Mouse (Mus musculus): ENCODE data around the gene Zfp28. TPM values are rescaled to one million over a fixed set of nuclear protein-coding genes. Genes with fewer than 3 reads are reported as not detected.

Gene Zfp28
- polyA plus RNA-seq, 1 experiment: 8.1 TPM

DNA sequence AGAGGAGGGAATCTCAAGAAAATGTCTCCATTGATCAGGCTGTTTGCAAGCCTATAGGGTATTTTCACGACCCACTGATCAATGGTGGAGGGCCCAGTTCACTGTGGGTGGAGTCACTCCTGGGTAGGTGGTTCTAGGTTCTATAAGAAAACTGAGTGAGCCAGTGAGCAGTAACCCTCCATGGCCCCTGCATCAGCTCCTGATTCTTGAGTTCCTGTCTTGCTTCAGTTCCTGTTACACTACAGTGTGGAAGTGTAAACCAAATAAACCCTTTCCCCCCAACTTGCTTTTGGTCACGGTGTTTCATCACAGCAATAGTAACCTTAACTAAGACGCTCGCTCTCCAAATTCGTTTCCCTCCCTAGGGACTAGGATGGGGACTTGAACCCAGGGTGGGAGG is 5.9 kb downstream of the Zfp28 start:
- peaks cover under 1% of the 10 kb centered on the region; the same call in 1 of the 2 replicates for H3K4me1 ChIP-seq (ENCODE audit: control insufficient read depth, insufficient read depth, low read length)
- TF ChIP-seq POLR2A (IDR thresholded peaks at IDR 0.05; ENCODE audit: extremely low read depth, insufficient read depth, low read length): no peak
- TF ChIP-seq CTCF (IDR thresholded peaks at IDR 0.05; ENCODE audit: extremely low read depth, insufficient read depth, low read length): no peak
- no peak overlapping the region for H3K4me3 ChIP-seq (ENCODE audit: insufficient read depth, low read length)
- H3K27ac ChIP-seq (ENCODE audit: insufficient read depth, low read length): no peak overlapping the region

GRCm38 (mm10) chr7:6389449-6389848 is 6.4 kb downstream of the Zfp28 start:
- TF ChIP-seq POLR2A (IDR thresholded peaks at IDR 0.05; ENCODE audit: extremely low read depth, insufficient read depth, low read length): no peak
- no peak for TF ChIP-seq CTCF (IDR thresholded peaks at IDR 0.05; ENCODE audit: extremely low read depth, insufficient read depth, low read length)
- H3K4me3 ChIP-seq (ENCODE audit: insufficient read depth, low read length): no peak overlapping the region
- no peaks in the 10 kb centered on the region for H3K4me1 ChIP-seq (ENCODE audit: control insufficient read depth, insufficient read depth, low read length)
- H3K27ac ChIP-seq (ENCODE audit: insufficient read depth, low read length): no peak overlapping the region

DNA sequence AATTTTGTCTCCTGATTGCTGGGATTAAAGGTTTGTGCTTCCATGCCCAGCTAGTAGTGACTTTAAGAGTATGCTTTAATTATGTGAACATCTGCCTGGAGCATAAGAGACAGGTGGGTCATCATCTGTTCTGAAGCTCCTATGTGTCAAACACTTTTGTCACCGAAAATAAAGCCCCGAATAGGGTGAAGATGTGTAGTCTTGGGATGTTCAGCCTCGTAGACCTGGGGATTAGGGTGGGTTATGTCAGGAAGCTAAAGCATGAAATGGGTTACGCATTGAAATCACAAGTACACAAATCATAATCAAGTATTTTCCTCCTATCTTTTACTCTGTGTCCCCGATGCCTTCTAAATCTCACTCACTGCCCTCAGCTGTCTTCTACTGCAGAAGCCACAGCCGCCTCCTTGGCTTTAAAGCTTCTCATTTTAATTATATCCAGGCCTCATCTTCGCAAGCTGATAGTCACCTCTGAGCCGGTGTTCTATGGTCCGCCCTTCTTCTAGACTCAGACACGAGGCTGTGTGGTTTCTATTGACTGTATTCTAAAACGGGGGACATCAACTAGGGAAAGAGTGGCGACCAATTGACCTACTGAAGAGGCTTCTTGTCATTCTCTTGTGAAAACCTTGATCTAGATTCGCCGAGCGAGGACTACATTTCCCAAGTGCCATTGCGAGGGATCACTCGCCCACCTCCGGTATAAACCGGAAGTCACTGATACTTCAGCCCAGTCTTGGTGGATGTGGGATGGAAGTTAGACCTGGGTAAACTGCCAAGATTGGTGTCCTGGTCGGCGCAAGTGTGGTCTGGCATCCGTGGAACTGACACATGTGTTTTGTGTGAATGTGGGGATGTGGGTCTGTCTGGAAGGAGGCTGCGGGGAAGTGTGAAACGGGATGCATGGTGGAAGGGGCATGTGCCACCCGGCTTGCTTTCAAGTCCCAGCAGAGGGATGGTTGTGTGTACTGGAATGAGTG is 15.2 kb downstream of the Zfp28 start, which contains the start of gene Smim17:
TSS of gene Smim17 (plus strand) at position 720 of the 980 bp plus-strand sequence.
- H3K27ac ChIP-seq (ENCODE audit: insufficient read depth, low read length): no peak within 1 kb of the TSS
- H3K4me3 ChIP-seq (ENCODE audit: insufficient read depth, low read length): peak within 1 kb of the TSS; percentile 97
- peak; percentile 65; the same call in 1 of the 2 replicates for TF ChIP-seq POLR2A (IDR thresholded peaks at IDR 0.05; ENCODE audit: extremely low read depth, insufficient read depth, low read length)
- no peak for TF ChIP-seq CTCF (IDR thresholded peaks at IDR 0.05; ENCODE audit: extremely low read depth, insufficient read depth, low read length)

GRCm38 (mm10) chr7:6410043-6410442 is 26.9 kb downstream of the Zfp28 start, which contains the start of gene Gm20715:
Gm20715 (plus strand) TSS chr7:6410277.
- Histone ChIP-seq H3K4me1 (ENCODE audit: control insufficient read depth, insufficient read depth, low read length) (no peaks in the 10 kb centered on the region), H3K4me3 (ENCODE audit: insufficient read depth, low read length) (no peak within 1 kb of the TSS), H3K27ac (ENCODE audit: insufficient read depth, low read length) (no peak within 1 kb of the TSS)
- TF ChIP-seq POLR2A (IDR thresholded peaks at IDR 0.05; ENCODE audit: extremely low read depth, insufficient read depth, low read length): no peak
- no peak for TF ChIP-seq CTCF (IDR thresholded peaks at IDR 0.05; ENCODE audit: extremely low read depth, insufficient read depth, low read length)

More for the DNA sequence above, 15.2 kb downstream of the Zfp28 start, which contains the start of gene Smim17:
- no peaks in the 10 kb centered on the region; the same call in 1 of the 2 replicates for H3K4me1 ChIP-seq (ENCODE audit: control insufficient read depth, insufficient read depth, low read length)

- no peak overlapping the region for H3K27ac ChIP-seq (ENCODE audit: insufficient read depth, low read length)
- no peak for TF ChIP-seq POLR2A (IDR thresholded peaks at IDR 0.05; ENCODE audit: extremely low read depth, insufficient read depth, low read length)
- no peak for TF ChIP-seq CTCF (IDR thresholded peaks at IDR 0.05; ENCODE audit: extremely low read depth, insufficient read depth, low read length)
- H3K4me1 ChIP-seq (ENCODE audit: control insufficient read depth, insufficient read depth, low read length): no peaks in the 10 kb centered on the region
- H3K4me3 ChIP-seq (ENCODE audit: insufficient read depth, low read length): peak overlapping the region; percentile 50
Measured at GRCm38 (mm10) chr7:6414626-6415441, 31.7 kb downstream of the Zfp28 start.

GRCm38 (mm10) chr7:6415442-6415787 is 32.3 kb downstream of the Zfp28 start:
- no peaks in the 10 kb centered on the region for H3K4me1 ChIP-seq (ENCODE audit: control insufficient read depth, insufficient read depth, low read length)
- peak overlapping the region; percentile 50 for H3K4me3 ChIP-seq (ENCODE audit: insufficient read depth, low read length)
- no peak overlapping the region for H3K27ac ChIP-seq (ENCODE audit: insufficient read depth, low read length)
- no peak for TF ChIP-seq POLR2A (IDR thresholded peaks at IDR 0.05; ENCODE audit: extremely low read depth, insufficient read depth, low read length)
- no peak for TF ChIP-seq CTCF (IDR thresholded peaks at IDR 0.05; ENCODE audit: extremely low read depth, insufficient read depth, low read length)

- no peak overlapping the region for H3K4me3 ChIP-seq (ENCODE audit: insufficient read depth, low read length)
- H3K4me1 ChIP-seq (ENCODE audit: control insufficient read depth, insufficient read depth, low read length): no peaks in the 10 kb centered on the region
- H3K27ac ChIP-seq (ENCODE audit: insufficient read depth, low read length): no peak overlapping the region
- TF ChIP-seq POLR2A (IDR thresholded peaks at IDR 0.05; ENCODE audit: extremely low read depth, insufficient read depth, low read length): no peak
- no peak for TF ChIP-seq CTCF (IDR thresholded peaks at IDR 0.05; ENCODE audit: extremely low read depth, insufficient read depth, low read length)
Measured at GRCm38 (mm10) chr7:6419894-6420293, 36.8 kb downstream of the Zfp28 start.

- Histone ChIP-seq H3K4me3 (ENCODE audit: insufficient read depth, low read length) (no peak overlapping the region), H3K4me1 (ENCODE audit: control insufficient read depth, insufficient read depth, low read length) (no peaks in the 10 kb centered on the region), H3K27ac (ENCODE audit: insufficient read depth, low read length) (no peak overlapping the region)
- no peak for TF ChIP-seq POLR2A (IDR thresholded peaks at IDR 0.05; ENCODE audit: extremely low read depth, insufficient read depth, low read length)
- no peak for TF ChIP-seq CTCF (IDR thresholded peaks at IDR 0.05; ENCODE audit: extremely low read depth, insufficient read depth, low read length)
Measured at GRCm38 (mm10) chr7:6429381-6429780, 46.3 kb downstream of the Zfp28 start.

GRCm38 (mm10) chr7:6430342-6430741 is 47.2 kb downstream of the Zfp28 start:
- Histone ChIP-seq H3K4me3 (ENCODE audit: insufficient read depth, low read length) (no peak overlapping the region), H3K4me1 (ENCODE audit: control insufficient read depth, insufficient read depth, low read length) (no peaks in the 10 kb centered on the region), H3K27ac (ENCODE audit: insufficient read depth, low read length) (no peak overlapping the region)
- TF ChIP-seq POLR2A (IDR thresholded peaks at IDR 0.05; ENCODE audit: extremely low read depth, insufficient read depth, low read length) (no peak), CTCF (IDR thresholded peaks at IDR 0.05; ENCODE audit: extremely low read depth, insufficient read depth, low read length) (peak; percentile 44)

Data from cortical plate, adult 2 months (tissue).